Mouse (Mus musculus): ENCODE measurements around the gene Dffb. TPM values are rescaled to one million over a fixed set of nuclear protein-coding genes. Genes with fewer than 3 reads are reported as not detected.
"Not testable (repeated sequence)": the region's sequence is repeated elsewhere in the genome, so short reads cannot be mapped to it uniquely, and the experiment has no call there.

Dffb gene
- polyA plus RNA-seq, 1 experiment from 2014 or later: 11.6 TPM

- no peak overlapping the region for H3K9ac ChIP-seq (replicated peaks; ENCODE audit: low read depth, low read length)
- no peaks in the 10 kb centered on the region for H3K36me3 ChIP-seq (ENCODE audit: control insufficient read depth, insufficient read depth, low read length)
- WGBS: 56% methylated on average over 4 of the region's 4 CpGs
- H3K27ac ChIP-seq (ENCODE audit: low read length): no peak overlapping the region
- no peak for ATAC-seq (ENCODE audit: insufficient number of reproducible peaks, insufficient read depth, low FRiP score, low read depth)
- H3K4me3 ChIP-seq (ENCODE audit: low read depth, low read length): no peak overlapping the region
- no peaks in the 10 kb centered on the region for H3K27me3 ChIP-seq (ENCODE audit: control insufficient read depth, insufficient read depth, low read length)
- H3K4me2 ChIP-seq (replicated peaks; ENCODE audit: low read depth, low read length): no peak overlapping the region
- no peaks in the 10 kb centered on the region for H3K9me3 ChIP-seq (ENCODE audit: control insufficient read depth, low read depth, low read length)
- no peaks in the 10 kb centered on the region for H3K4me1 ChIP-seq (ENCODE audit: control insufficient read depth, insufficient read depth, low read length)
Observed at GRCm38 (mm10) chr4:153943243-153943642, 31.7 kb downstream of the Dffb start.

GRCm38 (mm10) chr4:153929921-153930320 lies 45.0 kb downstream of the Dffb start:
- Histone ChIP-seq H3K9me3 (ENCODE audit: control insufficient read depth, low read depth, low read length) (no peaks in the 10 kb centered on the region), H3K27ac (ENCODE audit: low read length) (no peak overlapping the region), H3K9ac (replicated peaks; ENCODE audit: low read depth, low read length) (no peak overlapping the region), H3K27me3 (ENCODE audit: control insufficient read depth, insufficient read depth, low read length) (no peaks in the 10 kb centered on the region), H3K4me1 (ENCODE audit: control insufficient read depth, insufficient read depth, low read length) (no peaks in the 10 kb centered on the region), H3K4me3 (ENCODE audit: low read depth, low read length) (no peak overlapping the region), H3K4me2 (replicated peaks; ENCODE audit: low read depth, low read length) (no peak overlapping the region), H3K36me3 (ENCODE audit: control insufficient read depth, insufficient read depth, low read length) (no peaks in the 10 kb centered on the region)
- 60% methylated on average over 4 of the region's 4 CpGs for WGBS
- ATAC-seq (ENCODE audit: insufficient number of reproducible peaks, insufficient read depth, low FRiP score, low read depth): no peak

- 59% methylated on average over 10 of the region's 10 CpGs for WGBS
- no peak overlapping the region for H3K4me3 ChIP-seq (ENCODE audit: low read depth, low read length)
- no peaks in the 10 kb centered on the region for H3K4me1 ChIP-seq (ENCODE audit: control insufficient read depth, insufficient read depth, low read length)
- no peak overlapping the region for H3K9ac ChIP-seq (replicated peaks; ENCODE audit: low read depth, low read length)
- H3K27ac ChIP-seq (ENCODE audit: low read length): no peak overlapping the region
- no peak overlapping the region for H3K4me2 ChIP-seq (replicated peaks; ENCODE audit: low read depth, low read length)
- no peaks in the 10 kb centered on the region for H3K9me3 ChIP-seq (ENCODE audit: control insufficient read depth, low read depth, low read length)
- no peaks in the 10 kb centered on the region for H3K27me3 ChIP-seq (ENCODE audit: control insufficient read depth, insufficient read depth, low read length)
- ATAC-seq (ENCODE audit: insufficient number of reproducible peaks, insufficient read depth, low FRiP score, low read depth): no peak
- no peaks in the 10 kb centered on the region for H3K36me3 ChIP-seq (ENCODE audit: control insufficient read depth, insufficient read depth, low read length)
Observed at GRCm38 (mm10) chr4:153929425-153929824, 45.5 kb downstream of the Dffb start.

GRCm38 (mm10) chr4:153928772-153929299 lies 46.1 kb downstream of the Dffb start:
- no peak for ATAC-seq (ENCODE audit: insufficient number of reproducible peaks, insufficient read depth, low FRiP score, low read depth)
- H3K4me2 ChIP-seq (replicated peaks; ENCODE audit: low read depth, low read length): no peak overlapping the region
- H3K27ac ChIP-seq (ENCODE audit: low read length): no peak overlapping the region
- no peaks in the 10 kb centered on the region for H3K27me3 ChIP-seq (ENCODE audit: control insufficient read depth, insufficient read depth, low read length)
- H3K4me3 ChIP-seq (ENCODE audit: low read depth, low read length): no peak overlapping the region
- no peak overlapping the region for H3K9ac ChIP-seq (replicated peaks; ENCODE audit: low read depth, low read length)
- H3K9me3 ChIP-seq (ENCODE audit: control insufficient read depth, low read depth, low read length): no peaks in the 10 kb centered on the region
- 83% methylated on average over 11 of the region's 11 CpGs for WGBS
- no peaks in the 10 kb centered on the region for H3K4me1 ChIP-seq (ENCODE audit: control insufficient read depth, insufficient read depth, low read length)
- no peaks in the 10 kb centered on the region for H3K36me3 ChIP-seq (ENCODE audit: control insufficient read depth, insufficient read depth, low read length)

GRCm38 (mm10) chr4:153922090-153922489 lies 52.8 kb downstream of the Dffb start:
- not testable (repeated sequence) for H3K27ac ChIP-seq (ENCODE audit: low read length); H3K27me3 ChIP-seq (ENCODE audit: control insufficient read depth, insufficient read depth, low read length); ATAC-seq (ENCODE audit: insufficient number of reproducible peaks, insufficient read depth, low FRiP score, low read depth); H3K9ac ChIP-seq (replicated peaks; ENCODE audit: low read depth, low read length); H3K4me3 ChIP-seq (ENCODE audit: low read depth, low read length); H3K4me1 ChIP-seq (ENCODE audit: control insufficient read depth, insufficient read depth, low read length); H3K36me3 ChIP-seq (ENCODE audit: control insufficient read depth, insufficient read depth, low read length); H3K4me2 ChIP-seq (replicated peaks; ENCODE audit: low read depth, low read length); H3K9me3 ChIP-seq (ENCODE audit: control insufficient read depth, low read depth, low read length)
- 36% methylated on average over 4 of the region's 4 CpGs for WGBS

- WGBS: 64% methylated on average over 9 of the region's 9 CpGs
- Histone ChIP-seq H3K9ac (replicated peaks; ENCODE audit: low read depth, low read length) (no peak overlapping the region), H3K27ac (ENCODE audit: low read length) (no peak overlapping the region), H3K4me1 (ENCODE audit: control insufficient read depth, insufficient read depth, low read length) (no peaks in the 10 kb centered on the region), H3K36me3 (ENCODE audit: control insufficient read depth, insufficient read depth, low read length) (no peaks in the 10 kb centered on the region), H3K27me3 (ENCODE audit: control insufficient read depth, insufficient read depth, low read length) (no peaks in the 10 kb centered on the region), H3K9me3 (ENCODE audit: control insufficient read depth, low read depth, low read length) (no peaks in the 10 kb centered on the region), H3K4me3 (ENCODE audit: low read depth, low read length) (no peak overlapping the region), H3K4me2 (replicated peaks; ENCODE audit: low read depth, low read length) (no peak overlapping the region)
- no peak for ATAC-seq (ENCODE audit: insufficient number of reproducible peaks, insufficient read depth, low FRiP score, low read depth)
Observed at GRCm38 (mm10) chr4:153920517-153921233, 54.3 kb downstream of the Dffb start.

GRCm38 (mm10) chr4:153917773-153918500 lies 57.0 kb downstream of the Dffb start:
- no peaks in the 10 kb centered on the region for H3K36me3 ChIP-seq (ENCODE audit: control insufficient read depth, insufficient read depth, low read length)
- 37% methylated on average over 8 of the region's 8 CpGs for WGBS
- ATAC-seq (ENCODE audit: insufficient number of reproducible peaks, insufficient read depth, low FRiP score, low read depth): no peak
- no peak overlapping the region for H3K4me2 ChIP-seq (replicated peaks; ENCODE audit: low read depth, low read length)
- no peak overlapping the region for H3K9ac ChIP-seq (replicated peaks; ENCODE audit: low read depth, low read length)
- H3K9me3 ChIP-seq (ENCODE audit: control insufficient read depth, low read depth, low read length): no peaks in the 10 kb centered on the region
- H3K27ac ChIP-seq (ENCODE audit: low read length): no peak overlapping the region
- no peaks in the 10 kb centered on the region for H3K4me1 ChIP-seq (ENCODE audit: control insufficient read depth, insufficient read depth, low read length)
- H3K27me3 ChIP-seq (ENCODE audit: control insufficient read depth, insufficient read depth, low read length): no peaks in the 10 kb centered on the region
- no peak overlapping the region for H3K4me3 ChIP-seq (ENCODE audit: low read depth, low read length)
